Mouse (Mus musculus) heart, adult 2 months (tissue): Measurements from ENCODE around the gene Nrbf2. TPM values are rescaled to one million over a fixed set of nuclear protein-coding genes. Genes with fewer than 3 reads are reported as not detected.
A peak's percentile ranks its signal among the peaks of the same experiment; 100 is the strongest.

ENCODE experiments used
- DNase-seq, 2 experiments: peaks; one replicate each; pipeline ENCODE4 v3.0.0; 2021
- H3K27ac ChIP-seq: fragments of 200-600 bp; 2 replicates; pipeline ENCODE4 v1.8.1; 2022
- H3K27me3 ChIP-seq: fragments of 200-500 bp; 2 replicates; pipeline ENCODE4 v1.6.1; 2012; ENCODE audit warnings: mild to moderate bottlenecking, low read length, inconsistent platforms, mixed read lengths; ENCODE audit not compliant: control insufficient read depth, insufficient read depth
- H3K36me3 ChIP-seq: fragments of 200-500 bp; 2 replicates; pipeline ENCODE4 v1.6.1; 2012; ENCODE audit warnings: low read length, inconsistent platforms; ENCODE audit not compliant: control insufficient read depth, insufficient read depth
- H3K4me1 ChIP-seq: fragments of 200-500 bp; 2 replicates; pipeline ENCODE4 v1.6.1; 2011; ENCODE audit warnings: low read length; ENCODE audit not compliant: control insufficient read depth, insufficient read depth
- H3K4me3 ChIP-seq: fragments of 200-600 bp; 2 replicates; pipeline ENCODE4 v1.8.1; 2022
- H3K79me2 ChIP-seq: fragments of 200-500 bp; replicated peaks from 2 replicates; pipeline ENCODE4 v1.6.1; 2012; ENCODE audit warnings: mild to moderate bottlenecking, inconsistent platforms, low read length, moderate library complexity, mixed read lengths; ENCODE audit not compliant: control insufficient read depth, insufficient read depth
- H3K9ac ChIP-seq: fragments of 200-500 bp; 2 replicates; pipeline ENCODE4 v1.6.1; 2012; ENCODE audit warnings: low read depth, mild to moderate bottlenecking, control low read depth, inconsistent platforms, low read length, mixed read lengths
- CTCF ChIP-seq: fragments of 200-600 bp; IDR thresholded peaks from 2 replicates; pipeline ENCODE4 v1.8.1; 2022; ENCODE audit warnings: antibody characterized with exemption, mild to moderate bottlenecking, moderate library complexity
- EP300 ChIP-seq: fragments of 200-500 bp; IDR thresholded peaks from 2 replicates; pipeline ENCODE4 v1.6.1; 2011; ENCODE audit warnings: low read depth, low read length, control low read depth; ENCODE audit not compliant: insufficient read depth
- POLR2A ChIP-seq: fragments of 200-500 bp; IDR thresholded peaks from 2 replicates; pipeline ENCODE4 v1.6.1; 2011; ENCODE audit warnings: mild to moderate bottlenecking, low read depth, low read length, control low read depth; ENCODE audit not compliant: insufficient read depth
- WGBS: fragments of 180-500 bp; shearing (Covaris S2); methylation state at CpG from one replicate; pipeline ENCODE4 v1.1.7; 2018; 5-methylcytosine and 5-hydroxymethylcytosine counted together
- intact Hi-C: fragments of 180-260 bp; cut with DNase I; formaldehyde crosslinking; loops from one replicate; pipeline ENCODE4 v1.15.1; 2025
- polyA plus RNA-seq: library from polyadenylated mRNA; depleted of rRNA; stranded (reverse); fragments of >200 nt; gene quantifications from 2 replicates; pipeline ENCODE4 v1.2.3, GENCODE M21; 2012
- total RNA-seq, 2 experiments: library from RNA; stranded (reverse); gene quantifications; 2 replicates each; pipeline ENCODE4 v1.2.3; 2021

Gene Nrbf2
- total and polyA plus RNA-seq, 3 experiments, result 3.7 to 8.7 (median 5.4) TPM

DNA sequence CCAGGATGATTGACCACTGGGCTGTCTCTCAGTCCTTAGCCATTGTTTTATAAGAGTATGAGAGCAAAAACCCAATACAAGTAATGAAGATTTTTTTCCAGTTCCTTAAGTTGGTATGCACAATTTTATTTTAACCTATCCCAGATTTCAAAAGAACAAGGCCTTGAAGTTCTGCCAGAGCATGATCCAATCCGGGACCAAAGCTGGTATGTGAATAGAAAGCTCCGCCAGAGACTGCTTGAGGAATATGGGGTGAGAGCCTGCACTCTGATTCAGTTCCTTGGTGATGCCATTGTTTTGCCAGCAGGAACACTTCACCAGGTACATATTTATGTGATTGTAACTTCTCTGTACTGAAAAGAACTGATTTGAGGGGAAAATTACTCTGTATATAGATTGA is 35.6 kb downstream of the Nrbf2 start:
- peaks cover 22% of the 10 kb centered on the region for H3K36me3 ChIP-seq
- H3K79me2 ChIP-seq, result no peaks in the 10 kb centered on the region
- no peak for DNase-seq
- 64% methylated on average over 2 of the region's 2 CpGs for WGBS
- H3K4me3 ChIP-seq, result no peak overlapping the region
- H3K4me1 ChIP-seq, result peaks cover 9% of the 10 kb centered on the region
- H3K27ac ChIP-seq, result no peak overlapping the region
- H3K9ac ChIP-seq, result no peak overlapping the region
- no peaks in the 10 kb centered on the region for H3K27me3 ChIP-seq
- intact Hi-C loops, result no loop called here
- TF ChIP-seq EP300 (no peak), POLR2A (no peak), CTCF (no peak)

DNA sequence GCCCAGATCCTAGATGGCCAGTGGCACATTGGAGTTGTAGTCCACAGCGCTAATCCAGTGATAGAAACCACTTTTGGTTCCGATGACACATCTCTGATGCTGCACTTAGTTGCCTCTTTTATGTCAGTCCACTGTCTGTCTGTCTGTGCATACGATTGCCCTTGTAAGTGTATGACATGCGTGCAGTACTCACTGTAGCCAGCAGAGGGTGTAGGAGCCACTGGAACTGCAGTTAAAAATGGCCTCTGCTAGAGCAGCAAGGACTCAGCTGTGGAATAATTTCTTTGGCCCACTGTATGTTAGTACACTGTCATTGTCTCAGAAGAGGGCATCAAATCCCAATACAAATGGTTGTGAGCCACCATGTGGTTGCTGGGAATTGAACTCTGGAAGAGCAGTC is 38.0 kb downstream of the Nrbf2 start:
- Histone ChIP-seq H3K9ac (no peak overlapping the region), H3K79me2 (no peaks in the 10 kb centered on the region; the same call in 1 of the 2 replicates), H3K27me3 (no peaks in the 10 kb centered on the region), H3K36me3 (peaks cover 13% of the 10 kb centered on the region; the same call in 1 of the 2 replicates), H3K27ac (no peak overlapping the region), H3K4me1 (peaks cover 4% of the 10 kb centered on the region), H3K4me3 (no peak overlapping the region)
- DNase-seq, result no peak
- intact Hi-C loops, result no loop called here
- WGBS, result 95% methylated on average over 4 of the region's 4 CpGs
- no peak for TF ChIP-seq POLR2A
- peak; percentile 70 for TF ChIP-seq CTCF

DNA sequence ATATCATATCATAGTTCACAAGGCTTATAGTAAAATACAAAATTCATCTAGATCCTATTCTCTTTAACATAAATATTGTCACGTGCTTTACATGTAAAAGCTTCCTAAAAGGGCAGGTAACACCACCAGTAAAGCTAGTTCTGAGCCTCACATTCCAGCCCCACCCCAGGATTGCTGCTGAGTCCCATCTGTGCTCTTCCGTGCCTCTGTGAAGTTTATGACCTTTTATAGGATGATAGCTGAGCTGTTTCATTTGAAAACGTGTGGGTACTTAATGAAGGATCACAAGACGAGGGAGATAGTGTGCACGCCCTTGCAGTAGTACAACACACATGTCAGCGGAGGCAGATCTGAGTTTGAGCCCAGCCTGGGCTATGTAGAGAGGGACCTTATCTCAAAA is 54.7 kb downstream of the Nrbf2 start:
- no peak overlapping the region for H3K4me3 ChIP-seq
- H3K27ac ChIP-seq, result no peak overlapping the region
- no peaks in the 10 kb centered on the region for H3K27me3 ChIP-seq
- intact Hi-C loops, result no loop called here
- no peak for DNase-seq
- no peak overlapping the region for H3K9ac ChIP-seq
- H3K36me3 ChIP-seq, result peaks cover 22% of the 10 kb centered on the region
- H3K79me2 ChIP-seq, result peaks cover 4% of the 10 kb centered on the region
- peaks cover 6% of the 10 kb centered on the region for H3K4me1 ChIP-seq
- 73% methylated on average over 6 of the region's 6 CpGs for WGBS
- TF ChIP-seq POLR2A (no peak), EP300 (no peak), CTCF (no peak)

DNA sequence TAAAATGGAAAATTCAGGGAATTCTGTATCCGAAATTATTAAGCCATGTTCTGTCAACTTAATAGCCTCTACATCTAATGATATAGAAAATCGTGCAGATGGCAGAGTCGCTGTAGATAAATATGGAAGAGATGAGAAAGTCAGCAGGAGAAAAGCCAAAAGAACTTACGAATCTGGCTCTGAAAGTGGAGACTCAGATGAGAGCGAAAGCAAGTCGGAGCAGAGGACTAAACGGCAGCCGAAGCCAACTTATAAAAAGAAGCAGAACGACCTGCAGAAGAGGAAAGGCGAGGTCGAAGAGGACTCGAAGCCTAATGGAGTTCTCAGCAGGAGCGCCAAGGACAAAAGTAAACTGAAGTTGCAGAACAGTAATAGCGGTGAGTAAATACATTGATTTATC is 58.6 kb downstream of the Nrbf2 start:
- peaks cover 10% of the 10 kb centered on the region for H3K4me1 ChIP-seq
- WGBS, result 27% methylated on average over 14 of the region's 14 CpGs
- TF ChIP-seq POLR2A, result no peak
- no peak for TF ChIP-seq CTCF
- no peak for TF ChIP-seq EP300
- intact Hi-C loops, result loop anchor here (5.0 kb wide), 1 partner anchor 39 kb away; no protein-coding TSS in a partner anchor
- peak overlapping the region; percentile 28; the same call in 1 of the 2 replicates for H3K4me3 ChIP-seq
- no peak for DNase-seq
- H3K27ac ChIP-seq, result peak overlapping the region; percentile 62
- no peak overlapping the region; the same call in 1 of the 2 replicates for H3K9ac ChIP-seq
- H3K27me3 ChIP-seq, result no peaks in the 10 kb centered on the region
- peaks cover 3% of the 10 kb centered on the region for H3K79me2 ChIP-seq
- peaks cover 29% of the 10 kb centered on the region for H3K36me3 ChIP-seq

DNA sequence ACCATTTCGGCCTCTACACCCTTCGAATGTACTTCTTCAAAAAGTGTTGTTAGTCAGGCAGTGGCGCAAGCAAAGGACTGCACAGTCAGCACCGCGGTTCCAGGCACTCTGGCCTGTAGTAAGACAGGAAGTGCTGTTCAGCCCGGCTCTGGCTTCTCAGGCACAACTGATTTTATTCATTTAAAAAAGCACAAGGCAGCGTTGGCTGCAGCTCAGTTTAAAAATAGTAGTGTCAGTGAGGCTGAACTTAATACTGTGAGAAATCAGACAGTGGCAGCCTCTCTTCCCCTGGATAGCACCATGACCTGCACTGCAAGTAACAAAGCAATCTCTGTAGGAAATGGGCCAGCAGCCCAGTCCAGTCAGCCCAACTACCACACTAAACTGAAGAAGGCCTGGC is 59.0 kb downstream of the Nrbf2 start:
- intact Hi-C loops, result loop anchor here (5.0 kb wide), 1 partner anchor 39 kb away; no protein-coding TSS in a partner anchor
- Histone ChIP-seq H3K79me2 (peaks cover 3% of the 10 kb centered on the region), H3K27me3 (no peaks in the 10 kb centered on the region), H3K27ac (peak overlapping the region; percentile 62), H3K9ac (no peak overlapping the region), H3K4me3 (no peak overlapping the region), H3K36me3 (peaks cover 33% of the 10 kb centered on the region), H3K4me1 (peaks cover 12% of the 10 kb centered on the region)
- 7% methylated on average over 7 of the region's 7 CpGs for WGBS
- peak; percentile 67 to 81 for DNase-seq
- TF ChIP-seq EP300 (0 out of 2 replicates have a peak, but pooled peaks have one; percentile 12), POLR2A (no peak)

DNA sequence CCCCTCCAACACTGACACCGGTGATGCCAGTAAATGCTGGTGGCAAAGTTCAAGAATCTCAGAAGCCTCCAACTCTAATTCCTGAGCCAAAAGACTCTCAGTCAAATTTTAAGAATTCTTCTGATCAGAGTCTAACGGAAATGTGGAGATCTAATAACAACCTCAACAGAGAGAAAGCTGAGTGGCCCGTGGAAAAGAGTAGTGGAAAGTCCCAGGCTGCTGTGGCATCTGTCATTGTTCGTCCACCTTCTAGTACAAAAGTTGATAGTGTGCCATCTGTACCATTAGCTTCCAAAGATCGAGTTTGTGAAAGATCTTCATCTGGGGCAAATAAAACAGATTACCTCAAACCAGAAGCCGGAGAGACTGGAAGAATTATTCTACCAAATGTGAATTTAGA is 59.6 kb downstream of the Nrbf2 start:
- Histone ChIP-seq H3K79me2 (peaks cover 3% of the 10 kb centered on the region), H3K36me3 (peaks cover 37% of the 10 kb centered on the region), H3K27ac (peak overlapping the region; percentile 62), H3K27me3 (no peaks in the 10 kb centered on the region), H3K4me3 (no peak overlapping the region), H3K4me1 (peaks cover 12% of the 10 kb centered on the region), H3K9ac (no peak overlapping the region)
- WGBS, result 52% methylated on average over 6 of the region's 6 CpGs
- intact Hi-C loops, result loop anchor here (5.0 kb wide), 1 partner anchor 38 kb away; no protein-coding TSS in a partner anchor
- DNase-seq, result no peak
- no peak for TF ChIP-seq POLR2A
- no peak for TF ChIP-seq CTCF
- TF ChIP-seq EP300, result no peak
